Mouse (Mus musculus): ENCODE data around the gene Piezo1. TPM values are rescaled to one million over a fixed set of nuclear protein-coding genes. Genes with fewer than 3 reads are reported as not detected.

The Piezo1 gene
- polyA plus RNA-seq, 1 experiment from 2014 or later = 23.3 TPM

DNA sequence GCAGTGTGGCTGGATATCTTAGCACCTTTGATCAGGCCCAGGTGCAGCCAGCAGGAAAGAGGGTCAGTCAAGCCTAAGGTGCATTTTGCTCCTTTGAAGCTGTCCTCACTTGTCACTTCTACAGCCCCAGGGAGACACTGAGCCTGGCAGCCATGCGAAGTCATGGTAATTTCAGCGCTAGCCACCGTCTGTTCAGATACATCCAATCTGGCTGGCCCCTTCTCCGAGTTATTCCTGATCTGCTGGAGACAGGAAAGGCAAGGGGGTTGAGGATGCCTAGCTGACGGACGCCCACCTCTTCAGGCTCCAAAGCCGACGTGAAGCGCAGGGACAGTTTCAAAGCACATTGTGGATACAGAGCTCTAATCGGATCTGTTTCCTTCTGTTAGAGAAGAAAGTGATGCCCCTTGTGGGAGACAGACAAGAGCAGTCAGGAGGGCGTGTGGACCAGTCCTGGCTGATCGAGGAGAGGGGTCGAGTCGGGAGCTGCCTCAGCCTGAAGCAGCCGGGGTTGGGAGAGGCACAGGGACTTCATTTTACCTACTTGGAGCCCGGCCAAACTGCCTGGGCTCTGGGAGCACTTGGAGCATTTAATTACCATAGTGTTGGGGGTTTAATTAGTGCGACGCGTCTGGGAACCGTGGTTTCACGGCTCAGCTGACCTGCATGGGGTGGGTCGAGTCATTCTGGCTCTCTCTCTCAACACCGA, 27.3 kb downstream of the Piezo1 start:
- Histone ChIP-seq H3K4me1 (replicated peaks; ENCODE audit: control insufficient read depth, insufficient read depth, low read length) (peaks cover 66% of the 10 kb centered on the region), H3K9ac (ENCODE audit: low read length) (peak overlapping the region; percentile 46), H3K4me3 (ENCODE audit: low read length) (no peak overlapping the region), H3K27me3 (ENCODE audit: control insufficient read depth, insufficient read depth, low read depth, low read length) (no peaks in the 10 kb centered on the region), H3K36me3 (ENCODE audit: control insufficient read depth, insufficient read depth, low read length) (no peaks in the 10 kb centered on the region), H3K9me3 (ENCODE audit: control insufficient read depth, low read length) (no peaks in the 10 kb centered on the region), H3K4me2 (ENCODE audit: low read depth, low read length) (peak overlapping the region; percentile 19), H3K27ac (ENCODE audit: low read length) (peak overlapping the region; percentile 79)
- WGBS = 22% methylated on average over 23 of the region's 23 CpGs
- no peak for ATAC-seq (ENCODE audit: low read depth)

DNA sequence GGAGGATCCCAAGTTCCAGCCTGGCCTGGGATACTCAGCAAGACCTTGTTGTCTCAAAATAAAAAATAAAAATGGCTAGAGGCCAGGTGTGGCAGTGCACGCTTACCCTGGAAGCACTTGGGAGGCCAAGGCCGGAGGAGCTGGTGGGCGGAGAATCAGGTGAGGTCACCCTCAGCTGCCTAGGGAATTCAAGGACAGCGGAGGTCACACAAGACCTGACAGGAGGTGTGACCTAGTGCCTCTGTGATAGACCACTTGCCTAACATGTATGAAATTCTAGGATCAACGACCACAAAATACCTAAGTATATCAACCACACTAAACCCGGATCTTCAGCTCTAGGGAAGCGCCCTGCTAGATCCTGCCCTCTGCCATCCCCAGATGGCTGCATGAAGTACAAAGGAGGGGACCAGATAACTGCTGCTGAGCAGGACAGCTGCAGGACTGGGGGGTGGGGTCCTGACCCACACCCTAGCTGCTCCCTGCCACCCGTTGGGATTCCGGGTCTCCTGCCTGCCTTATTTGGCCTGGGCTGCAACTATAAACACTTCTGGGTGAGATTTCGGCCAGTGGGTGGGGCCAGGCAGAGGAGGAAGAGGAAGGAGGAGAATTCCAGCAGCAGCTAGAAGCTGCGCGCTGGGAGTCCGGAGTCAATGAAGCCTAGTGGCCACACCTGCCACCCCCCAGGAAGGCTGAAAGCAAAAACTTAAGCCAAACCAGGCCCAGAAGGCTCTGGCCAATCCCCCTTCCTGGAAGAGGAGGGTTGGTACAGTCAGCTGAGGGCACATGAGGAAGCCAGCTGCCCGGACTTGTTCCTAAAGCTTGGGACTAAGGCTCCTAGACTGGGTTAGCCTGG, 28.1 kb downstream of the Piezo1 start:
- peak; percentile 43 for ATAC-seq (ENCODE audit: low read depth)
- Histone ChIP-seq H3K36me3 (ENCODE audit: control insufficient read depth, insufficient read depth, low read length) (no peaks in the 10 kb centered on the region), H3K4me3 (ENCODE audit: low read length) (no peak overlapping the region), H3K9ac (ENCODE audit: low read length) (peak overlapping the region; percentile 46), H3K27me3 (ENCODE audit: control insufficient read depth, insufficient read depth, low read depth, low read length) (no peaks in the 10 kb centered on the region), H3K4me1 (replicated peaks; ENCODE audit: control insufficient read depth, insufficient read depth, low read length) (peaks cover 74% of the 10 kb centered on the region), H3K9me3 (ENCODE audit: control insufficient read depth, low read length) (no peaks in the 10 kb centered on the region), H3K4me2 (ENCODE audit: low read depth, low read length) (peak overlapping the region; percentile 19; the same call in 1 of the 2 replicates), H3K27ac (ENCODE audit: low read length) (peak overlapping the region; percentile 79)
- 39% methylated on average over 14 of the region's 14 CpGs for WGBS

DNA sequence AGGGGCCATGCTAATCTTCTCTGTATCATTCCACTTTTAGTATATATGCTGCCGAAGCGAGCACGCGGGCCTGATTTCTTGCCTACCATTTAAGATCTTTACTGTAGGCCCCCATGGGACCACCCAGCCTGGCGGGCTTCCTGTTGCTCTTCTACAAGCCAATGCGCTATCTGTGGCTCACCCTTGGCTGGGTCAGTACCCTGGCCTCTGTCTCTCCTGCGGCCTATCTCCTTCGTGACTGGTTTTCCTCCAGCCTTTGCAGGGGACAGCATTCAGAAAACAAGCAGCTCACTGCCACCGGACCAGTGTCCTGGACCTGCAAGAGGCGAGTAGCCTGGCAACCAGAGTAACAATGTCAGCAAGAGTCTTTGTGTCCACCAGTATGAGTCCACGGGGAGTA, 30.5 kb downstream of the Piezo1 start:
- peaks cover 67% of the 10 kb centered on the region for H3K4me1 ChIP-seq (replicated peaks; ENCODE audit: control insufficient read depth, insufficient read depth, low read length)

DNA sequence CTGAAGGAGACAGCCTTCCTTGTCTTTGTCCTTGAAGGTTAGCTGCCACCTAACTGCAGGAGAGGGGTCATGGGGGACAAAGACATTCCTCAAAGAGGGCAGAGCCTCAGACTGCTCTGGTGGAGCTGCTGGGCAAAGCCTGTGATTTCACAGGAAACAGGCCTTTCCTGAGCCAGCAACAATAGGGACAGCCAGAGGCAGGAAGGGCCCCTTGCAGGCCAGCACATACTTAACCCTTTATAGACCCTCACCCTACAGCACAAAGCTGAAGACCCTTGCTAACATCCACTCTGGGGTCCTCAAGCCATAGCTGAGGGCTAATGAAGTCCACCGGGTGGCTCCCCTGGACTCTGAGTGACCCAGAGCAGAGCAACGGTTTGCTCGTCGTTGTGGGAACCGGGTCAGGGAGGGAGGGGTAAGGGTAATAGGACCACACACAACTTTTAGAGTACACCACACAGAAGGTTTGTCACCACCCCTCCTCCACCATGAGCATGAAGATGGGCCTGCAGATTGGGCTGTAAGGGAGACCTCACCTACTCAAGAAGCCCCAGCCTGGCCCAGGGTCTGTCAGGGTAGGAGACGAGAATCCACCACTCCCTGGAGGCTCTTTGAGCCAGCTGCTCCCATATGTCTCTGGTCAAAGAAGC, 33.5 kb downstream of the Piezo1 start:
- H3K9ac ChIP-seq (ENCODE audit: low read length) = peak overlapping the region; percentile 32

More for the DNA sequence above, 30.5 kb downstream of the Piezo1 start:
- H3K27ac ChIP-seq (ENCODE audit: low read length) = peak overlapping the region; percentile 87
- H3K9ac ChIP-seq (ENCODE audit: low read length) = peak overlapping the region; percentile 42; the same call in 1 of the 2 replicates
- H3K9me3 ChIP-seq (ENCODE audit: control insufficient read depth, low read length) = no peaks in the 10 kb centered on the region
- ATAC-seq (ENCODE audit: low read depth) = no peak
- H3K4me3 ChIP-seq (ENCODE audit: low read length) = no peak overlapping the region
- H3K27me3 ChIP-seq (ENCODE audit: control insufficient read depth, insufficient read depth, low read depth, low read length) = no peaks in the 10 kb centered on the region
- 74% methylated on average over 11 of the region's 11 CpGs for WGBS
- no peak overlapping the region for H3K4me2 ChIP-seq (ENCODE audit: low read depth, low read length)
- no peaks in the 10 kb centered on the region for H3K36me3 ChIP-seq (ENCODE audit: control insufficient read depth, insufficient read depth, low read length)

DNA sequence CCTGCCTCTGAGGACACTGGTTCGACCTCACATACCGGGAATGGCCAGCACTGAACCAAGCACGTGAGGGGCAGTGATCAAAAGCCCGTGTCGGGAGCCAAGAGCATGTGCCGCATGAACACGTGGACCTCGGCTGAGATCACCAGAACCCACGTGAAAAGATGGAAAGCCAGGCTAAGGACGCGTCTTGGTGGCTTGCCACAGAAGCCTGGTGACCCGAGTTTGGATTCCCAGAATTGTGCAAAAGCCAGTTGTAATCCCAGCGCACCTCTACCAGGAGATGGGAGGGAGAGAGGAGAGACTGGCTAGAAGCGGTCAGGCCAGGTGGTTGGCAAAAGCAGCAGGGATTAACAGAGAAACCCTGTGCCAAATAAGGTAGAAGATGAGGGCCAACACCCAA, 35.4 kb downstream of the Piezo1 start:
- Histone ChIP-seq H3K9ac (ENCODE audit: low read length) (no peak overlapping the region), H3K27ac (ENCODE audit: low read length) (no peak overlapping the region), H3K27me3 (ENCODE audit: control insufficient read depth, insufficient read depth, low read depth, low read length) (no peaks in the 10 kb centered on the region), H3K4me1 (replicated peaks; ENCODE audit: control insufficient read depth, insufficient read depth, low read length) (peaks cover 44% of the 10 kb centered on the region), H3K9me3 (ENCODE audit: control insufficient read depth, low read length) (no peaks in the 10 kb centered on the region), H3K36me3 (ENCODE audit: control insufficient read depth, insufficient read depth, low read length) (peaks cover 2% of the 10 kb centered on the region; the same call in 1 of the 2 replicates), H3K4me3 (ENCODE audit: low read length) (no peak overlapping the region), H3K4me2 (ENCODE audit: low read depth, low read length) (no peak overlapping the region)
- ATAC-seq (ENCODE audit: low read depth) = no peak
- WGBS = 87% methylated on average over 14 of the region's 14 CpGs

More for the DNA sequence above, 33.5 kb downstream of the Piezo1 start:
- peaks cover 38% of the 10 kb centered on the region for H3K4me1 ChIP-seq (replicated peaks; ENCODE audit: control insufficient read depth, insufficient read depth, low read length)
- peak overlapping the region; percentile 95 for H3K27ac ChIP-seq (ENCODE audit: low read length)
- H3K4me2 ChIP-seq (ENCODE audit: low read depth, low read length) = peak overlapping the region; percentile 13; the same call in 1 of the 2 replicates
- no peaks in the 10 kb centered on the region for H3K9me3 ChIP-seq (ENCODE audit: control insufficient read depth, low read length)
- peak; percentile 90 for ATAC-seq (ENCODE audit: low read depth)
- peaks cover 2% of the 10 kb centered on the region; the same call in 1 of the 2 replicates for H3K36me3 ChIP-seq (ENCODE audit: control insufficient read depth, insufficient read depth, low read length)
- WGBS = 9% methylated on average over 6 of the region's 6 CpGs
- H3K27me3 ChIP-seq (ENCODE audit: control insufficient read depth, insufficient read depth, low read depth, low read length) = no peaks in the 10 kb centered on the region
- H3K4me3 ChIP-seq (ENCODE audit: low read length) = no peak overlapping the region

DNA sequence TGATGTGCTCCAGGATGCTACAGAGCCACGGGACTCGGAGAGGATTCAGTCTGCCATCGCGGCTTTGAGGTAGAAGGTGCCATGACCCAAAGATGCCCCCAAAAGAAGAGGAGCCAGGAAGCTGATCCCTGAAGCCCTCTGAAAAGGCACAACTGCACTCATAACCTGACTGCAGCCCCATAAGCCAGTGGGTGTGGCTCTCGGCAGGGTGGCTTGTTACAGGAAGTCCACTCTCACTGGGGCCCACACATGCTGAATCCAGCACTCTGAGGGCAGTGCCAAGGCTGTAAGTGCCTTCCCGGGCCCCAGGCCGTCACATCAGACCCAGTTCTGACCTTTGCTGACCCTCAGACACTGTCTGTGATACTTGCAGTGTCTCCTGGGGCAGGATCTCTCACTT, 38.7 kb downstream of the Piezo1 start:
- WGBS = 60% methylated on average over 7 of the region's 7 CpGs
- Histone ChIP-seq H3K36me3 (ENCODE audit: control insufficient read depth, insufficient read depth, low read length) (peaks cover 2% of the 10 kb centered on the region; the same call in 1 of the 2 replicates), H3K27me3 (ENCODE audit: control insufficient read depth, insufficient read depth, low read depth, low read length) (no peaks in the 10 kb centered on the region), H3K9me3 (ENCODE audit: control insufficient read depth, low read length) (no peaks in the 10 kb centered on the region), H3K4me2 (ENCODE audit: low read depth, low read length) (no peak overlapping the region), H3K9ac (ENCODE audit: low read length) (no peak overlapping the region), H3K27ac (ENCODE audit: low read length) (peak overlapping the region; percentile 15), H3K4me3 (ENCODE audit: low read length) (no peak overlapping the region), H3K4me1 (replicated peaks; ENCODE audit: control insufficient read depth, insufficient read depth, low read length) (peaks cover 25% of the 10 kb centered on the region)
- no peak for ATAC-seq (ENCODE audit: low read depth)

DNA sequence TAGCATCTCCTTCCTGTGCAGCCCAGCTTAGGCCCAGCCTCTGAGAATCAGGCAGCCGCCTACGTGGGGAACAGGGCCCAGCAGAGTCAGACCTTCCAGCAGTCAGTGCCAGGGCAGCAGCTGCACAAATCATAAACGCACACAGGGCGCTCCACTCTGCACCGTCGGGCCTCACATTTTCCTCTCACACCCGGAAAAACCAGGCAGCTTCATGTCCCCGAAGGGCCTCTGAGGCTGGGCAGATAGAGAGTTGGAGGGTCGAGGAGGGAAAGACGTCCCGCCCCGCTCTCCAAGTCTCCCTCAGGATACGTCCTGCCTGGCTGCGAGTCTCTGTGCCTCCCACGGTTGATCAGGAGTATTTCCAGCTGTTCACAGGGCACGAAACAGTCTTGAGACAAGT, 39.6 kb downstream of the Piezo1 start:
- Histone ChIP-seq H3K9ac (ENCODE audit: low read length) (no peak overlapping the region), H3K4me1 (replicated peaks; ENCODE audit: control insufficient read depth, insufficient read depth, low read length) (peaks cover 17% of the 10 kb centered on the region), H3K36me3 (ENCODE audit: control insufficient read depth, insufficient read depth, low read length) (peaks cover 2% of the 10 kb centered on the region; the same call in 1 of the 2 replicates), H3K4me3 (ENCODE audit: low read length) (no peak overlapping the region), H3K9me3 (ENCODE audit: control insufficient read depth, low read length) (no peaks in the 10 kb centered on the region), H3K27ac (ENCODE audit: low read length) (peak overlapping the region; percentile 15), H3K27me3 (ENCODE audit: control insufficient read depth, insufficient read depth, low read depth, low read length) (no peaks in the 10 kb centered on the region), H3K4me2 (ENCODE audit: low read depth, low read length) (no peak overlapping the region)
- peak; percentile 89 for ATAC-seq (ENCODE audit: low read depth)
- WGBS = 32% methylated on average over 16 of the region's 16 CpGs

DNA sequence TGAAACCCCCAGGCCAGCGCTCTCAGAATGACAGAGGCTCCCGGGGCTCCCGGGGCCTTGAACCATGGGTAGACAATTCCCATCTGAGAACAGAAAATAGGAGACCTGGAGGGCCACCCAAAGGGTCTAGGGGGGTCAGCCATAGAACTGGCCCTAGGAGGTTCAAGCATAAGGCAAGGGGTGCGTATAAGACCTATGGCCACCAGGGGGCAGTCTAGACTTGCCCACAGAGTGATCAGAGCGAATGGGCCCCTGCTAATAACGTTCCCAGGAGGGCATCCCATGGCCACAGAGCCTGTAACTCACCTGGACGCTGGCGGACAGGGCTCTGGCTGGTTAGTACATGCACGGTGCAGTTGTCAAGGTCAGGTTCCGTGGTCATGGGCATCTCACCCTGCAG, 50.3 kb downstream of the Piezo1 start:
- H3K9me3 ChIP-seq (ENCODE audit: control insufficient read depth, low read length) = no peaks in the 10 kb centered on the region
- peaks cover 45% of the 10 kb centered on the region for H3K36me3 ChIP-seq (ENCODE audit: control insufficient read depth, insufficient read depth, low read length)
- ATAC-seq (ENCODE audit: low read depth) = peak; percentile 78
- no peak overlapping the region for H3K4me2 ChIP-seq (ENCODE audit: low read depth, low read length)
- H3K27me3 ChIP-seq (ENCODE audit: control insufficient read depth, insufficient read depth, low read depth, low read length) = no peaks in the 10 kb centered on the region
- no peak overlapping the region for H3K4me3 ChIP-seq (ENCODE audit: low read length)
- no peak overlapping the region for H3K27ac ChIP-seq (ENCODE audit: low read length)
- no peak overlapping the region for H3K9ac ChIP-seq (ENCODE audit: low read length)
- H3K4me1 ChIP-seq (replicated peaks; ENCODE audit: control insufficient read depth, insufficient read depth, low read length) = 0 out of 2 replicates have a peak, but pooled peaks cover 2% of the 10 kb centered on the region
- 28% methylated on average over 10 of the region's 10 CpGs for WGBS

DNA sequence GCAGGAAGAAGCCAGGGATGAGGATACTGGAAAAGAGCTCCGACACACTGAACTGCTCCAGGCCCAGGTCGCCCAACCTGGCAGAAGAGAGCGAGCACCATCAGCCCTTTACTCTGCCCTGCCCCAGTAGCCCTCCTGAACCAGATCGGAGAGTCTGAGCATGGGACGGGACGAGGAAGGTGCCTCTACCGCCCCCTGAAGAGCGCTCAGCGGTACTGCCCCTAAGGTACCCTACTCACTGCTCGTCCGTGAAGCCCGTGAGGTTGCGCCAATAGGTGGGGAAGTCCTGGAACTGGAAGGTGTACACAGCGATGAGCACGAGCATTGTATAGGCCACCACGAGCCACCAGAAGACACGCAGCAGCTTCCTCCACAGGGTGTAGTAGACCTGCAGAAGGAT, 53.2 kb downstream of the Piezo1 start:
- Histone ChIP-seq H3K36me3 (ENCODE audit: control insufficient read depth, insufficient read depth, low read length) (peaks cover 62% of the 10 kb centered on the region), H3K4me1 (replicated peaks; ENCODE audit: control insufficient read depth, insufficient read depth, low read length) (0 out of 2 replicates have a peak, but pooled peaks cover 2% of the 10 kb centered on the region), H3K9ac (ENCODE audit: low read length) (no peak overlapping the region), H3K9me3 (ENCODE audit: control insufficient read depth, low read length) (no peaks in the 10 kb centered on the region), H3K4me2 (ENCODE audit: low read depth, low read length) (no peak overlapping the region), H3K27ac (ENCODE audit: low read length) (peak overlapping the region; percentile 70), H3K27me3 (ENCODE audit: control insufficient read depth, insufficient read depth, low read depth, low read length) (no peaks in the 10 kb centered on the region), H3K4me3 (ENCODE audit: low read length) (no peak overlapping the region)
- ATAC-seq (ENCODE audit: low read depth) = no peak
- WGBS = 58% methylated on average over 17 of the region's 17 CpGs

Measured in lung, embryonic 16.5 days (tissue).